Comparison of ENCODE assay signal across 8 mouse cellular contexts in genomic region chr12:33394804-33395623, GRCm38 (mm10). TPM values are rescaled to one million over a fixed set of nuclear protein-coding genes. Genes with fewer than 3 reads are reported as not detected.
DNase-seq lines count a peak whose midpoint lies in the region; ATAC-seq and TF ChIP-seq lines count a peak whose summit lies in the region.

Gene Efcab10, plus strand, starts transcription at chr12:33394854.

- H3K4me1 ChIP-seq in heart, postnatal 0 days (ENCODE audit: control insufficient read depth, insufficient read depth) = 0 out of 2 replicates have a peak, but pooled peaks cover 4% of the 10 kb centered on the region
- H3K4me1 ChIP-seq in midbrain, embryonic 11.5 days (ENCODE audit: control insufficient read depth, insufficient read depth, low read length) = peaks cover 7% of the 10 kb centered on the region; the same call in 1 of the 2 replicates
- H3K4me1 ChIP-seq in stomach, postnatal 0 days (replicated peaks; ENCODE audit: control insufficient read depth, insufficient read depth) = no peaks in the 10 kb centered on the region

- no peak for TF ChIP-seq EP300 in heart, postnatal 0 days (IDR thresholded peaks at IDR 0.05; ENCODE audit: low read depth)
- no peak for TF ChIP-seq EP300 in stomach, postnatal 0 days (optimal IDR thresholded peaks at IDR 0.05)

- WGBS in heart, postnatal 0 days = 12% methylated on average over 24 of the region's 24 CpGs
- WGBS in midbrain, embryonic 11.5 days = 10% methylated on average over 24 of the region's 24 CpGs
- 10% methylated on average over 24 of the region's 24 CpGs for WGBS in stomach, postnatal 0 days

- ATAC-seq in heart, postnatal 0 days (ENCODE audit: insufficient read depth, low read depth) = no peak
- ATAC-seq in midbrain, embryonic 11.5 days (ENCODE audit: low FRiP score) = peak; percentile 78
- ATAC-seq in stomach, postnatal 0 days (ENCODE audit: low FRiP score, low TSS enrichment) = no peak
- no peak for ATAC-seq in megakaryocyte, adult 5-6 weeks (ENCODE audit: poor library complexity, severe bottlenecking)

- no peak for TF ChIP-seq CTCF in brain, embryonic 14.5 days (IDR thresholded peaks at IDR 0.05; ENCODE audit: borderline replicate concordance, extremely low read depth, insufficient read depth, insufficient read length)
- TF ChIP-seq CTCF in heart, postnatal 0 days (IDR thresholded peaks at IDR 0.05; ENCODE audit: low read depth) = no peak
- 0 out of 2 replicates have a peak, but pooled peaks have one; percentile 10 for TF ChIP-seq CTCF in layer of hippocampus, adult 2 months (conservative IDR thresholded peaks at IDR 0.05)
- TF ChIP-seq CTCF in stomach, postnatal 0 days (IDR thresholded peaks at IDR 0.05; ENCODE audit: low read depth) = no peak

- H3K4me2 ChIP-seq in heart, postnatal 0 days (ENCODE audit: low read depth, low read length) = peak within 1 kb of the TSS; percentile 43
- peak within 1 kb of the TSS; percentile 53 for H3K4me2 ChIP-seq in midbrain, embryonic 11.5 days
- H3K4me2 ChIP-seq in stomach, postnatal 0 days (replicated peaks; ENCODE audit: low read depth) = peak within 1 kb of the TSS; percentile 34

- H3K9ac ChIP-seq in heart, postnatal 0 days (replicated peaks; ENCODE audit: low read depth, low read length) = no peak within 1 kb of the TSS
- peak within 1 kb of the TSS; percentile 58 for H3K9ac ChIP-seq in midbrain, embryonic 11.5 days (ENCODE audit: low read length)
- no peak within 1 kb of the TSS for H3K9ac ChIP-seq in stomach, postnatal 0 days (ENCODE audit: low read length)

- H3K4me3 ChIP-seq in heart, postnatal 0 days (ENCODE audit: low read depth, low read length) = no peak within 1 kb of the TSS
- H3K4me3 ChIP-seq in layer of hippocampus, adult 2 months = peak within 1 kb of the TSS; percentile 51
- H3K4me3 ChIP-seq in midbrain, embryonic 11.5 days (ENCODE audit: low read depth, low read length) = peak within 1 kb of the TSS; percentile 27; the same call in 1 of the 2 replicates
- H3K4me3 ChIP-seq in stomach, postnatal 0 days (ENCODE audit: low read depth, low read length) = no peak within 1 kb of the TSS

- no peak for TF ChIP-seq POLR2A in brain, embryonic 14.5 days (IDR thresholded peaks at IDR 0.05; ENCODE audit: borderline replicate concordance, extremely low read depth, insufficient read depth, insufficient read length, poor library complexity, severe bottlenecking)

- DNase-seq in cerebellum, postnatal 14 days = peak; percentile 54 to 64
- no peak for DNase-seq in cerebellum, adult 11-12 months
- DNase-seq in brain, embryonic 14.5 days (ENCODE audit: low read depth) = peak; percentile 78
- DNase-seq in heart, postnatal 0 days (ENCODE audit: low spot score) = no peak
- peak; percentile 61 to 62 for DNase-seq in layer of hippocampus, adult 2 months (ENCODE audit: low spot score in 2 of 2)
- peak; percentile 91 for DNase-seq in midbrain, embryonic 11.5 days (ENCODE audit: low spot score, missing footprints)
- no peak for DNase-seq in stomach, postnatal 0 days (ENCODE audit: low spot score)

- H3K9me3 ChIP-seq in heart, postnatal 0 days (replicated peaks; ENCODE audit: control insufficient read depth, low read length) = no peaks in the 10 kb centered on the region
- no peaks in the 10 kb centered on the region for H3K9me3 ChIP-seq in midbrain, embryonic 11.5 days (ENCODE audit: control insufficient read depth, low read length)
- no peaks in the 10 kb centered on the region for H3K9me3 ChIP-seq in stomach, postnatal 0 days (ENCODE audit: control insufficient read depth, low read length)

- no peaks in the 10 kb centered on the region for H3K36me3 ChIP-seq in heart, postnatal 0 days (replicated peaks; ENCODE audit: control insufficient read depth, insufficient read depth, low read length)
- no peaks in the 10 kb centered on the region for H3K36me3 ChIP-seq in midbrain, embryonic 11.5 days (ENCODE audit: control insufficient read depth, insufficient read depth, low read length)
- H3K36me3 ChIP-seq in stomach, postnatal 0 days (ENCODE audit: control insufficient read depth, insufficient read depth, low read length) = no peaks in the 10 kb centered on the region

- peaks cover 3% of the 10 kb centered on the region; the same call in 1 of the 2 replicates for H3K27me3 ChIP-seq in heart, postnatal 0 days (ENCODE audit: control insufficient read depth, insufficient read depth, low read length)
- H3K27me3 ChIP-seq in midbrain, embryonic 11.5 days (ENCODE audit: control insufficient read depth, insufficient read depth, low read length) = no peaks in the 10 kb centered on the region
- no peaks in the 10 kb centered on the region for H3K27me3 ChIP-seq in stomach, postnatal 0 days (ENCODE audit: control insufficient read depth, insufficient read depth, low read length)

- no peak within 1 kb of the TSS for H3K27ac ChIP-seq in heart, postnatal 0 days (ENCODE audit: low read depth)
- peak within 1 kb of the TSS; percentile 88 for H3K27ac ChIP-seq in layer of hippocampus, adult 2 months
- no peak within 1 kb of the TSS for H3K27ac ChIP-seq in midbrain, embryonic 11.5 days (ENCODE audit: low read depth, low read length)
- no peak within 1 kb of the TSS for H3K27ac ChIP-seq in stomach, postnatal 0 days (replicated peaks)

RNA-seq across cellular contexts. Expression of gene Efcab10, which starts in this region (rescaled TPM):
- 1.1 and 1.8 TPM in 2 replicates for polyA plus RNA-seq in brain, embryonic 14.5 days (2012; rRNA removed)
- total RNA-seq in heart, postnatal 0 days (2014; rRNA removed; ENCODE audit: low replicate concordance) = not detected in 2 replicates
- polyA plus RNA-seq in heart, postnatal 0 days (2015; fragmentation: Nextera tagmentation; extraction: Ambion mirVana) = 0.73 TPM in 1 of 2 replicates, not detected in the other
- 1 to 10 TPM; 2.2 to 3.2 TPM for total RNA-seq in layer of hippocampus, adult 2 months (2021)
- polyA plus RNA-seq in midbrain, embryonic 11.5 days (2014; fragmentation: Nextera tagmentation; extraction: Ambion mirVana) = 0.36 and 1.0 TPM in 2 replicates
- 0.21 TPM in 1 of 2 replicates, not detected in the other for polyA plus RNA-seq in stomach, postnatal 0 days (2015; fragmentation: Nextera tagmentation; extraction: Ambion mirVana)
- total RNA-seq in megakaryocyte, adult 5-6 weeks (2015) = not detected in 2 replicates
- total RNA-seq in megakaryocyte, adult 5-6 weeks (2017) = not detected in 2 replicates

Comparison
In these comparisons a context has a peak if more than half of its experiments do, and no peak if none do; other contexts are left out.
1. DNase-seq: peak in cerebellum, postnatal 14 days (2 of 2), brain, embryonic 14.5 days (single experiment), layer of hippocampus, adult 2 months (2 of 2) and midbrain, embryonic 11.5 days (single experiment); none in cerebellum, adult 11-12 months (single experiment), heart, postnatal 0 days (single experiment) and stomach, postnatal 0 days (single experiment).
2. H3K4me3 ChIP-seq: peak in layer of hippocampus, adult 2 months (single experiment) and midbrain, embryonic 11.5 days (single experiment); none in heart, postnatal 0 days (single experiment) and stomach, postnatal 0 days (single experiment).
3. Peak in every context shown above with its lines, with median percentiles within 50 percentile points of each other: H3K4me2 ChIP-seq.